Mouse (Mus musculus) myocyte (in vitro differentiated cells): ENCODE data around the gene Serac1. TPM values are rescaled to one million over a fixed set of nuclear protein-coding genes. Genes with fewer than 3 reads are reported as not detected.
A peak's percentile ranks its signal among the peaks of the same experiment; 100 is the strongest.

ENCODE experiments used
- H3K27me3 ChIP-seq: one replicate; pipeline ENCODE4 v1.6.1; 2011; ENCODE audit not compliant: control insufficient read depth, insufficient read depth, insufficient read length
- H3K36me3 ChIP-seq: one replicate; pipeline ENCODE4 v1.6.1; 2011; ENCODE audit not compliant: control insufficient read depth, insufficient read depth
- H3K4me2 ChIP-seq: one replicate; pipeline ENCODE4 v1.6.1; 2011; ENCODE audit warnings: low read depth, control low read depth
- H3K4me3 ChIP-seq: one replicate; pipeline ENCODE4 v1.5.1; 2011; ENCODE audit warnings: mild to moderate bottlenecking, control low read depth, moderate library complexity
- H3K79me2 ChIP-seq: one replicate; pipeline ENCODE4 v1.6.1; 2011; ENCODE audit not compliant: control insufficient read depth, insufficient read depth
- H3ac ChIP-seq: one replicate; pipeline ENCODE4 v1.6.1; 2011; ENCODE audit not compliant: control insufficient read depth, insufficient read length
- CEBPB ChIP-seq: IDR thresholded peaks from 2 replicates; pipeline ENCODE4 v1.6.1; 2011; ENCODE audit warnings: mild to moderate bottlenecking, moderate library complexity; ENCODE audit not compliant: poor library complexity, insufficient read depth, severe bottlenecking
- E2F4 ChIP-seq: IDR thresholded peaks from one replicate; pipeline ENCODE4 v1.6.1; 2011; ENCODE audit warnings: mild to moderate bottlenecking, control low read depth, moderate library complexity; ENCODE audit not compliant: insufficient read depth
- MAX ChIP-seq: IDR thresholded peaks from one replicate; pipeline ENCODE4 v1.6.1; 2011; ENCODE audit warnings: low read depth, mild to moderate bottlenecking, control low read depth
- MYOD1 ChIP-seq, 3 experiments: IDR thresholded peaks; one replicate each; pipeline ENCODE4 v1.6.1; 2011; ENCODE audit warnings: control low read depth in 2 of 3, low read depth in 2 of 3, mild to moderate bottlenecking in 2 of 3, moderate library complexity in 1 of 3; ENCODE audit not compliant: insufficient read length in 2 of 3, control insufficient read depth in 1 of 3
- MYOG ChIP-seq, 3 experiments: IDR thresholded peaks; one replicate each; pipeline ENCODE4 v1.6.1; 2011; ENCODE audit warnings: control low read depth in 2 of 3, low read depth in 2 of 3, mild to moderate bottlenecking in 2 of 3; ENCODE audit not compliant: insufficient read length in 2 of 3, control insufficient read depth in 1 of 3, insufficient read depth in 1 of 3
- POLR2A ChIP-seq: IDR thresholded peaks from one replicate; pipeline ENCODE4 v1.6.1; 2011; ENCODE audit warnings: low read depth, mild to moderate bottlenecking, control low read depth, moderate library complexity; ENCODE audit not compliant: insufficient read length
- POLR2AphosphoS2 ChIP-seq: IDR thresholded peaks from one replicate; pipeline ENCODE4 v1.6.1; 2011; ENCODE audit warnings: low read depth, control low read depth; ENCODE audit not compliant: insufficient read length
- REST ChIP-seq: IDR thresholded peaks from one replicate; pipeline ENCODE4 v1.6.1; 2011; ENCODE audit warnings: mild to moderate bottlenecking, control low read depth, moderate library complexity; ENCODE audit not compliant: insufficient read depth, insufficient read length
- SRF ChIP-seq: IDR thresholded peaks from one replicate; pipeline ENCODE4 v1.6.1; 2011; ENCODE audit warnings: low read depth; ENCODE audit not compliant: control insufficient read depth, insufficient read length
- TCF12 ChIP-seq: IDR thresholded peaks from one replicate; pipeline ENCODE4 v1.6.1; 2011; ENCODE audit warnings: mild to moderate bottlenecking, control low read depth; ENCODE audit not compliant: poor library complexity, insufficient read depth, severe bottlenecking
- TCF3 ChIP-seq: IDR thresholded peaks from one replicate; pipeline ENCODE4 v1.6.1; 2011; ENCODE audit warnings: low read depth, control low read depth; ENCODE audit not compliant: insufficient read length
- USF1 ChIP-seq: IDR thresholded peaks from one replicate; pipeline ENCODE4 v1.6.1; 2011; ENCODE audit warnings: low read depth, mild to moderate bottlenecking, control low read depth, moderate library complexity
- polyA plus RNA-seq: library from polyadenylated mRNA; unstranded; fragments of >200 nt; fragmentation: generic; extraction: Trizol; gene quantifications from one replicate; pipeline ENCODE4 v1.2.1, GENCODE M21; 2012; ENCODE audit warnings: missing spikeins

The Serac1 gene
- polyA plus RNA-seq, 1 experiment: 3.5 TPM

- Histone ChIP-seq H3ac (no peak overlapping the region), H3K79me2 (peaks cover 4% of the 10 kb centered on the region), H3K27me3 (no peaks in the 10 kb centered on the region), H3K36me3 (no peaks in the 10 kb centered on the region), H3K4me2 (no peak overlapping the region), H3K4me3 (no peak overlapping the region)
- peak; percentile 50 for TF ChIP-seq TCF3
- peak; percentile 24 to 90 (median 81) for TF ChIP-seq MYOG (IDR thresholded peaks at IDR 0.05; ENCODE audit: control insufficient read depth in 1 of 3, insufficient read depth in 1 of 3, insufficient read length in 2 of 3, low read depth in 2 of 3)
- peak; percentile 80 for TF ChIP-seq TCF12
- peak; percentile 64 to 92 (median 67) for TF ChIP-seq MYOD1 (IDR thresholded peaks at IDR 0.05; ENCODE audit: control insufficient read depth in 1 of 3, insufficient read length in 2 of 3, low read depth in 2 of 3)
- no peak for TF ChIP-seq USF1
- no peak for TF ChIP-seq POLR2A
- no peak for TF ChIP-seq CEBPB
Observed at GRCm38 (mm10) chr17:6102287-6102686, 22.7 kb upstream of the Serac1 start.

- Histone ChIP-seq H3K79me2 (no peaks in the 10 kb centered on the region), H3K4me2 (no peak overlapping the region), H3K36me3 (no peaks in the 10 kb centered on the region), H3ac (no peak overlapping the region), H3K27me3 (no peaks in the 10 kb centered on the region), H3K4me3 (no peak overlapping the region)
- TF ChIP-seq MAX (no peak), POLR2AphosphoS2 (no peak), MYOD1 (IDR thresholded peaks at IDR 0.05; ENCODE audit: control insufficient read depth in 1 of 3, insufficient read length in 2 of 3, low read depth in 2 of 3) (no peak), REST (no peak), MYOG (IDR thresholded peaks at IDR 0.05; ENCODE audit: control insufficient read depth in 1 of 3, insufficient read depth in 1 of 3, insufficient read length in 2 of 3, low read depth in 2 of 3) (no peak), SRF (no peak), TCF12 (no peak), CEBPB (no peak), USF1 (no peak), TCF3 (no peak), POLR2A (no peak), E2F4 (no peak)
Observed at GRCm38 (mm10) chr17:6097884-6098283, 18.3 kb upstream of the Serac1 start.

GRCm38 (mm10) chr17:6095579-6095978 is 16.0 kb upstream of the Serac1 start:
- Histone ChIP-seq H3K36me3 (no peaks in the 10 kb centered on the region), H3ac (no peak overlapping the region), H3K27me3 (no peaks in the 10 kb centered on the region), H3K4me2 (no peak overlapping the region), H3K4me3 (no peak overlapping the region), H3K79me2 (no peaks in the 10 kb centered on the region)
- TF ChIP-seq MAX: no peak
- TF ChIP-seq TCF3: no peak
- no peak for TF ChIP-seq SRF
- TF ChIP-seq POLR2AphosphoS2: no peak
- no peak for TF ChIP-seq CEBPB
- no peak for TF ChIP-seq TCF12
- no peak for TF ChIP-seq E2F4
- TF ChIP-seq MYOD1 (IDR thresholded peaks at IDR 0.05; ENCODE audit: control insufficient read depth in 1 of 3, insufficient read length in 2 of 3, low read depth in 2 of 3): no peak
- no peak for TF ChIP-seq USF1
- no peak for TF ChIP-seq POLR2A
- TF ChIP-seq REST: no peak
- TF ChIP-seq MYOG (IDR thresholded peaks at IDR 0.05; ENCODE audit: control insufficient read depth in 1 of 3, insufficient read depth in 1 of 3, insufficient read length in 2 of 3, low read depth in 2 of 3): no peak

- TF ChIP-seq POLR2A: no peak
- TF ChIP-seq MAX: no peak
- TF ChIP-seq USF1: no peak
- TF ChIP-seq REST: no peak
- no peak for TF ChIP-seq POLR2AphosphoS2
- TF ChIP-seq SRF: no peak
- no peak for TF ChIP-seq CEBPB
- TF ChIP-seq MYOG (IDR thresholded peaks at IDR 0.05; ENCODE audit: control insufficient read depth in 1 of 3, insufficient read depth in 1 of 3, insufficient read length in 2 of 3, low read depth in 2 of 3): no peak
- no peak for TF ChIP-seq MYOD1 (IDR thresholded peaks at IDR 0.05; ENCODE audit: control insufficient read depth in 1 of 3, insufficient read length in 2 of 3, low read depth in 2 of 3)
- TF ChIP-seq E2F4: no peak
- no peak for TF ChIP-seq TCF12
- TF ChIP-seq TCF3: no peak
Observed at GRCm38 (mm10) chr17:6091604-6092003, 12.1 kb upstream of the Serac1 start.

More at GRCm38 (mm10) chr17:6091604-6092003, 12.1 kb upstream of the Serac1 start:
- Histone ChIP-seq H3K27me3 (no peaks in the 10 kb centered on the region), H3K79me2 (no peaks in the 10 kb centered on the region), H3ac (no peak overlapping the region), H3K4me3 (no peak overlapping the region), H3K4me2 (no peak overlapping the region), H3K36me3 (peaks cover 6% of the 10 kb centered on the region)
